Mouse (Mus musculus) retina, embryonic 14.5 days (tissue): ENCODE measurements at regions not wholly inside any gene's neighbourhood (a gene's known extent, or its start where the extent isn't known, plus 50 kb on each side); places are given as distances from the start of the nearest gene placed in this dataset.

Source experiments
- DNase-seq: peaks from one replicate; pipeline ENCODE4 v3.0.0-alpha.2; 2015; ENCODE audit warnings: low spot score

DNA sequence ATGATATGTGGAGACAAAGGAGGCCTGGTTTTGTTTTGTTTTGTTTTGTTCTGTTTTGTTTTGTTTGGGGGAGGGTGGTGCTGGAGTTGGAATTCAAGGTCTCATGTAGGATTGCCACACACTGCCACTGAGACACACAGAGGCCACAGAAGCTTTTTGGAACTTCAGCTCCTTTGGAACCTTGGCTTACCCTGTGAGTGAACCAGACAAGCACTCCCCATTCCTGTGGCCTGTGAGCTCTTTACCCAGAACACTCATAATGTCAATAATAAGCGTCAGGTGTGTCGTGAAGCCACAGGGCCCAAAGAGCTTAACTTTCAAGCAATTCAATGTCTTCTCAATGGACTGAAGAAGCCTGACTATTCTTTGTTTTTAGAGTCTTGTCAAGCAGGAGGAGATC is 70.2 kb upstream of the Il15 start:
- no peak for DNase-seq

- DNase-seq = no peak
Measured at GRCm38 (mm10) chr8:82471825-82472224, 68.8 kb upstream of the Il15 start.

DNA sequence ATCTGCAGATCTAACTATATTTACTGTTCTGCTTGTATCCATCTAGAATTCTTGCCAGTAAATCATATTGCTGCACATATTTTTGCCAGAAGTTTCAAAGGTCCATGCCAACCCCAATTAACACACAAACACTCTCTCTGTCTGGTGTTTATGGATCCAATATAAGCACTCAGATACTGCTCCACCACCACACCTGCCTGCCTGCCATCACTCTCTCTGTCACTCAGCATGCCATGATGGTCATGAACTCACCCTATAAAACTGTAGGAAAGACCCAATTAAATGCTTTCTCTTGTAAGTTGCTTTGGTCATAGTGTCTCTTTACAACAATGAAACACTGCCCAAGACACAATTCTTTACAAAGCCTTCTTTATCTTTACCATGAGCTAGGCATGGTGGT is 66.8 kb upstream of the Il15 start:
- no peak for DNase-seq

DNA sequence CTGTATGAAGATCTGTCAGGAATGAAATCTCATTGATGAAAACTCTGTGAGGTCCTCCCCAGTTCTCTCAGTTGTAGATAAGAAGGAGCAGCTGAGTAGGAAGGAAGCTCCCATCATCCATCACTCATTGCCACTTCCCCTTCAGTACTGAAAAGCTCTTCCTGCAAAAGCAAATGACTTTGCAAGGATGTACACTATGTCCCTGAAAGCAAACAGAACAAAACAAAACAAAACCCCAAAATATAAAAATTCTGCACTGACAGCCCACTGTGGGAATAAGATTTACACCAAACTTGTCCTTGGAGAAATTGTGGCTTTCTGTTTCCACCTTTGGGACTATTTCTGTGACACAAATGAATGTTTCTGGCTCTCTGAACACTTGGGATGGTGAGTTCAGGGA is 59.8 kb upstream of the Il15 start:
- DNase-seq = no peak

DNA sequence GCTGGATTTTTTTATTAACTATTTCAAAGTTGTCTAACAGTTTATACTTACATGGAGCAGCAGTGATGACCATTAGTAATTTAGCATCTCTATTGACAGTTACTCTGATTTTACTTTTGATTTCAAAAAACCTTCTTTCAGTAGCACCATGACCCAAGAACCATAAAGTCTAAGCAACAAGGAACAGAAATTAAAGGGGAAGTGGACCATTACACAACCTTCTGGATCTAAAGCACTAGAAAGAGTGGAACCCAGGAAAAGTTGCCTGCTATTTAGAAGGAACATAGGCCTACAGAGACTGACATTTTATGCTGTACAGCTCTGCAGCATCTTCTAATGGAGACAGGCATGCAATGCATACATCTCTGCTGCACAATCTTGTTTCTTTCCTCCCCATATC is 56.0 kb upstream of the Il15 start:
- DNase-seq = no peak

DNA sequence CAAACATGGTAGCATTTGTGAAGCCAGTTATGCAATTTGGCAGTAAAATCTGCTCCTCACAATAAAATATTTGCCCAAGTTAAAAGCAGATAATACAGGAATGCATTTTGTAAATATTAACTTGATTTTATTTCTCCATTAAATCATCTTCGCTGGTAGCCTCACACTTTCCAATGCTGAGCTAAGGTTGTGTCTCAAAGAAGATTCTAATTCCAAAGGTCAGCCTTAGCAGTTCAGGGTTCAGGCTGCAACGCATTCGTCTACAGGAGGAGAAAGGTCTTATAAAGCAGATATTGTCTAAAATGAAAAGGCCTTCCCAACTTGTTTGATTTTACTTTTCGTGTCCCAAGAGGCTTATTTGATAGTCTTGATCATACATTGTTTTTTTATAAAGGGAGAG is 51.0 kb upstream of the Il15 start:
- no peak for DNase-seq
